Mouse (Mus musculus) hindlimb bud, embryonic 11.5 days (tissue): Measurements from ENCODE around the gene Fam173a.

Experiments used
- DNase-seq: peaks from one replicate; pipeline ENCODE4 v3.0.0-alpha.2; 2012; ENCODE audit warnings: low read depth, low spot score; ENCODE audit errors: extremely low spot score

Fam173a gene

DNA sequence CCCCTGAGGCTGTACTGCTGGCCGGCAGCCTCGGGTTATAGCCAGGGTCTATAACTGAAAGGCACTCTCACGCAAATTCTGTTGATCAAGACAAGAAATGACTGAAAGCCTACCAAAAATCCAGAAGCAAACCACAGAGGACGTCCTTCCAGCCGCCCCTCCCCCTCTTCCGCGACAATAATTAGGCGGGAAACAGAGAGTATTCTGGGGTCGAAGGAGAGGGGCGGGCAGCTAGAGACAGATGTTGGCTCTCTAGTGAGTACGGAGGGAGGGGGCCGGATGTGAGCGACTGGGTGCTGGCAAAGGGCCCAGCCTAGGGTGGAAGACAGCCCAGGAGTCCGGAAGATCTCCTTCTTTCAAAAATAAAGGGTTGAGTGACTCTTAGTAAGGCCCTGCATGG is at the start of gene Fam173a:
Gene Fam173a (minus strand): TSS at position 287 of the 400 bp plus-strand sequence.
- DNase-seq: no peak

DNA sequence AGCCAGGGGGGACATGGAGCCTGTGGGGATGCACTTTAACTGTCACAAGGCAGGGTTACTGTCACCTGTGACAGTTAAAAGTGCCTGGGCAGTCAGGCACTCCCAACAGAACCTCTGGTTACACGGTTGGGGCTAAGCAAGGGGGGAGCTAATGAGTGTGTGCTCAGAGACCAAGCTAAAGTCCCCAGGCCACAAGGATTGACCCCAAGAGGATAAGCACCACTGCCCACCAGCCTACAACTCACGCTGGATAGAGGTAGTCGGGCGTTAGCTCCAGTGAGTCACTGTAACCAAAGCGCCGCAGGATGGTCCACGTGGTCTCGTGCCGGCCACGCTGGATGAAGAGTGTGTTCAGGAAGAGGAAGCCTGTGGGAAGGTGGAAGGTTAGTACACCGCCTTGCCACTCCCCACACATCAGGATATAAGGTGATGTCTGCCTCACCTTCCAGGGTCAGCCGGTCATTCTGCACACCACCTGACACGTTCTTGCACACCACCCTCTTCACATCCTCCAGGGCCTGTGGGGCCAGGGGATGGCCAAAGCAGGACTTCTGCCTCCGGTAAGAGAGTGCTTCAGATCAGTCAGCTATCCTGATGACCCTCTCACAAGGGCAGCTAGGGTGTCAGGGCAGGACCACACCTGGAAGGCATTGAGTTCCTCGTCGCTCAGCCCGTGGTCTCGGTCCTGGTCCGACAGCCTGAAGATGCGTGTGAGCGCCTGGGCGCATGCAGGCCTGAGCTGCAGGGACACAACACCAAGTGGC is 48.6 kb upstream of the Fam173a start, which contains the start of gene Gm20683:
Gene Gm20683 (minus strand): TSS at position 647 of the 764 bp plus-strand sequence.
- no peak for DNase-seq

DNA sequence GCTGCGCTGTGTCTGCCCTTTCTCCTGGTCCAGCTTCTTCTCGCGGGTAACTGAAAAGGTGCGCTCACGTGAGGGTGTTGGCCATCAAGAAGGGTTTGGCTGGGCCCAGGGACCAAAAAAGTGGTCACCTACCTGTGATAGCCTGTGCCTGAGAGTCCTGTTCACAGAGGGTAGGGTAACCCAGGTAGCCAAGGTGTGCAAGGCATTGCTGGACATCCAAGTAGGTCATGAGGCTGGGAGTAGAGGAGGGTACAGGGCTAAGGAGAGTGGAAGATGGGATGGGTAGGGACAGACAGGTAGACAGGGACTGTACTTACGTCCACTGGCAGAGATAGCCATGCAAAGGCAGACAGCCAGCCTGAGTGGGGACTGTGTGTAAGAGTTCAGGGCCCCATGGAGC is 47.8 kb upstream of the Fam173a start:
- DNase-seq: no peak

DNA sequence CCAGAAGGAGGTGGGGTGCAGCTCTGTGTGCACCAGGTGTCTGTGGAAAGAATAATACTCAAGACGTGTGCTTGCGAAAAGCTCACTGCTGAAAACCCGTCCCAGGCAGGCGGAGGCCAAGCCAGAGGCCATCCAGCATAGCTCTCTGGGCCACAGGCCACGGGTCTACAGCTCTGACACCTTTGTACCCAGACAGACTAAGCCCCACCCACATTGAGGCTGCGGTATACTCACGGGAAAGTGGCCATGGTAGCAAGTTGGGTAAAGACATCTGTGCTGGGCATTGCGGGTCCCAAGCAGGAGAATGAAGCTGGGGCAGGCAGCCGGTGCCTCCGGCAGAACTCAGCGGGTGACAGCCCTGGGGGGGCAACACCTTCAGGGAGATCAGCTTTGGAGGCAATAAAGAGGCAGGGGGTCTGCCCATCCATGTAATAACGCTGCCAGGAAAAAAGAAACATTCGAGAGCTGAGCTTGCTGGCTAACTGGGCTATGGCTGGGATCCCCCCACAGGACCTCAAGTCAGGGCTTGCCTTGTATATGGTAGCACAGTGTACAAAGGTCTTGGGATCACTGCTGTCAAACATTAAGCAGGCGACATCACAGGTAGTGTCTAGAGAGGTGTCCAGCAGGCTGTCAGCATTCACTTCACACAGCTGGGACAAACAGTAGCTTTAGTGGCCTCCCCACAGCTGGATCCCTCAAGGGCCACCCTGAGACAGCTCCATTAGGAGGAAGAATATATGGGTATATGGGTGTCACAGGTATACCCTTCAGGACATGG is 46.9 kb upstream of the Fam173a start:
- no peak for DNase-seq

DNA sequence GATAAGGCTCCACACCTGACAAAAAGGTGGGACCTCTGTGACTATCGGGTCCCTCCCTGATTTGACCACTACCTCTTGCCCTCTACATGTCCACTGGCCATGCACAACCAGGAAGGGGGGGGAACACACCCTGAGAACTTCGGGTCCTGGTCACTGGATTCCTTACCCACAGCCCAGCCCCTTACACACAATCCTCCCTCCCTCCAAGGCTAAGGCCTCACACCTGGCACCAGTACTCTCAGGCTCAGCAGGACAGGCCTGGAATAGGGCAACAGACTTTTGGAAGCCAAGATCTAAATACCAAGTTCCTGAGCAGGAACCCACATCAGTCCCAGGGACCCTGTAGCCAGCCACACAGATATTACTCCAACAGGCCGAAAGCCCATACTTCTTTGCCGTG is 46.2 kb upstream of the Fam173a start:
- no peak for DNase-seq

- DNase-seq: no peak
Measured at GRCm38 (mm10) chr17:25837533-25837932, 44.8 kb upstream of the Fam173a start.

GRCm38 (mm10) chr17:25837076-25837410 is 44.3 kb upstream of the Fam173a start, which contains the start of gene Rhbdl1:
Gene Rhbdl1 (minus strand): TSS chr17:25837295.
- DNase-seq: no peak

- no peak for DNase-seq
Measured at GRCm38 (mm10) chr17:25836397-25837075, 43.8 kb upstream of the Fam173a start.

- no peak for DNase-seq
Measured at GRCm38 (mm10) chr17:25835816-25836215, 43.1 kb upstream of the Fam173a start.

DNA sequence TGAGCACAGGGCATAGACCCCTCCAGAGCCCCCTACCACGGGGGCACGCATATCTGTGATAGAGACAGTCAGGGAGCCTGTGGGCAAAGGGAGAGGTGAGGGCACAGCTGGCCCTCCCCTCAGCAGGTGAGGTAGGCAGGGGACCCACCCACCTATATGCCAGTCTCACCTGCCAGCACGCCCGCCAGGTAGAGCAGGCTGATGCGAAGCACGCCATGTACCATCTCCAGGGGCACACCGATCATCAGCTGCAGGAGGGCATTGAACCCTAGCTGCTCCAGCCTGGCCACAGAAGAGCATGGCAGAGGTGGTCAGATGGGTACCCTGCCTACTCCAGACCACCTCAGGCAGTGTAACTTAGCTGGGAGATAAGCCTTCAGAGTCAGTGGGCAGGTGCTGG is 42.6 kb upstream of the Fam173a start:
- no peak for DNase-seq

- no peak for DNase-seq
Measured at GRCm38 (mm10) chr17:25834595-25835222, 42.0 kb upstream of the Fam173a start.

DNA sequence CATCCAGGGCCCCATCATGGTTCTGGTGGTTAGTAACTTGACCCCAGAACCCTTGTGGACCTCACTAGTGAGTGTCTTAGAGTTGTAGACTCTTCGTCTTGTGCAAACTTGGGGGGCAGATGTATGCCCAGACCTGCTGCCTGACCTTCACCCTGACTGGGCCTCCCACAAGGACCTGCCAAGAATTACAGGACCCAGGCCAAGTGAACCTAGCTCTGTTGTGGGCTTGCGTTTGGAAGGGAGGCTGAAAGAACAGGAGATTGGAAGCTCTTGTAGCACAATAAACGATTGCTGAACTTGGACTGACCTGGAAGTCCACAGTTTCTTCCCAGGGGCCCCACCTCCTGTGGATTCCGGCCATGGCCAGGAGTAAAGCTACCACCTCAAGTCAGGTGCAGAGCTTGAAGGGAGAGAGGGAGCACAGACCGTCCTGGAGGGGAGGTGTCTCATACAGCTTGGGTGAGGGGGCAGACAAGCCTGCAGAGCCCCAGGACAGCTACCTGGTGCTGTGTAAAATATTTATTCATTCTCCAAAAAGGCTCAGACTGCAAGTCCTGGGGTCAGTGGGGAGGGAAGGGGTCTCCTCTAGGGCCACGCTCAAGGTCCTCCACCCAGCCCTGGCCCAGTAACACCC is 41.4 kb upstream of the Fam173a start:
- DNase-seq: no peak

GRCm38 (mm10) chr17:25833291-25833663 is 40.6 kb upstream of the Fam173a start, which contains the start of gene Stub1:
Gene Stub1 (minus strand): TSS chr17:25833404.
- peak; percentile 69 for DNase-seq

DNA sequence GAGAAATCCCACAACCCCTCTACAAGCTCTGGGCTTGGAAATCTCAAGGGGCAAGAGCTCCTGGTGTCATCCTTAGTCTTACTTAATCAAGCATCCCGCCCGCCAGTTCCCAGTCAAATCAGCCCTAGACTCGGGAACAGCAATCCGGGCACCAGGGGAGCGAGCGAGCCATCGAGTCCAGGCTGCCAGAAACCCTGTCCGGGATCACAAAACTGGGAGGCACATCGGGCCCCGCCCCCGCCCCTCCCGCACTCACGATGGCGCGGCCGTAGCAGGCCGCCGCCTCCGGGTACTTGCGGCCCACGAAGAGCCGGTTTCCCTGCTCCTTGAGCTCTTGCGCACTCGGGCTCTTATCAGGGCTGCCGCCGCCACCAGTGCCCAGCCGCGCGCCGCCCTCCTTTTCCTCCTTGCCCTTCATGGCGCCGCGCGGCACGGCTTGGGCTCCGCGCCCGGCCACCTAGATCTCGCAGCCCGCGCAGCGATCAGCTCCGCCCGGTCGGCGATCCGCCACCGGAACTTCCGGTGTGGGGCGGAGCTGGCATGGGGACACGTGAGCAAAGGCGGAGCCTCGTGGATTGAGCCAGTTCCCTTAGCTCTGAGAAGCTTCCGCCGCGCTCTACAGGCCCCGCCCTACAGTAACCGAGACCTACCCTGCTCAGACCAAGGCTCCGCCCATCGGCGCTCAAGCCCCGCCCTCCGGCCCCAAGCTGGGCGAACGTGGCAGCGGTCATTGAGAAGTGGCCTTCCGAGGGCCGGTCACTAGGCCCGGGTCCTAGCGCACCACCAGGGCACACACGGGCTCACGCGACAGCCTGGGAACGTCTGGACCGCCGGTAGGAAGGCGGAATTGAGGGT is 40.0 kb upstream of the Fam173a start:
- peak; percentile 90 for DNase-seq

GRCm38 (mm10) chr17:25831451-25832281 is 39.0 kb upstream of the Fam173a start:
- DNase-seq: no peak

DNA sequence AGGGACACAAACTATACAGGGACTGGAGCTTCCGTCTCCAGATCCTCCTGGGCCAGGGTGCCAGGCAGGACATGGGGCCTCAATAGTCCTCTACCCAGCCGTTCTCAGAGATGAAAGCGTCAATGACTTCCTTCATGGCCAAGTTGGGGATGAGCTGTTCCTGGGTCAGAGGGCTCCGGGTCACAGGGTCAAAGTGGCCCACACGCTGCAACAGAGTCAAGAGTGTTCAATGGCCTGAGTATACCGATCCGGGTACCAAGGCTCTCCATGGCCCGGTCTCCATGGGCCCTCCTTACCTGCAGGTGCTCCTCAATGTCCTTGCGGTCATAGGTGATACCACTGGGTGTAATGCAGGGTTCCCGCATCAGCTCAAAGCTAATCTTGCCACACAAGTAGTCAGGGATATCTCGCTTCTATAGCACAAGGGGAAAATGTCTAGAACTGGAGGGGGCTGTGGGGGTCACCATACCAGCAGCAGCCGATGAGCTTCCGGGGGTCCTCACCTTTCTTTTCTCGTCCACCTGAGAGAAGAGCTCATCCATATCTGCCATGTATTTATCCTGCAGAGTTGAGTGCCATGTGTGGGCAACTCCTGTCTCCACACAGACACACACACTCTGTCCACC is 38.2 kb upstream of the Fam173a start:
- no peak for DNase-seq

GRCm38 (mm10) chr17:25830200-25830753 is 37.6 kb upstream of the Fam173a start:
- DNase-seq: no peak

DNA sequence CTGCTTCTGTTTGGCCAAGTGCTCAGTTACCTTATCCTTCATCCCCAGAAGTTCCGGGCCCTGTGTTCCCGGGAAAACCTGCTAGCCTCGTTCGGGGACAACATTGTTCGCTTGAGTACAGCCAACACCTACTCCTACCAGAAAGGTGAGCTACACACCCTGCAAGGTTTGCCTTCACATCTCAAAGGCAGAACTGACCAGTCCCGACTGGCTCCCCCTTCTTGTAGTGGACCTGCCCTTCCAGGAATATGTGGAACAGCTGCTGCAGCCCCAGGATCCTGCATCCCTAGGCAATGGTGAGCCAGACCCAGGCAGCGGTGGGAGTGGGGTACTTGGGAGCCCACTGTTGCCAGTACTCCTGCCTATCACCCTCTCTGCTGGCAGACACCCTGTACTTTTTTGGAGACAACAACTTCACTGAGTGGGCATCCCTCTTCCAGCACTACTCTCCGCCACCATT is 36.9 kb upstream of the Fam173a start:
- no peak for DNase-seq
